Mouse (Mus musculus): ENCODE results near the gene Gbe1.

DNA sequence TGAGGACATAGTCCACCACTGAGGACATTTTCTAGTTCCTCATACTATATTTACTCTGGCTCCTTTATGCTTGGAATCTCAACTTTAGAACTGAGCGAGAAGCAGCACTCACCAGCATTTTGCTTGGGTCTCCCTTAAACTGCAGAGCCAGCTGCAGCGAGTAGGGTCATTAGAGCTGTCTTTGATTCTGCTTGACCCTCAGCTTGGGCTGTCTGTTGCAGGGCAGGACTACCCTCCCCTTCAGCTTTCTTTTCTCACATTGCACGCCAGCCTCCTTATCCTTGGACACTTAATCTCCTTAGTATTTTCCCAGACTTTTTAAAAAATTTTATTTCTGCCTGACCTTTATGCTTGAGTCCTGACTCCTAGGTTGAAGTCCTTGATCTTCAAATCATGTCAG, 237.1 kb downstream of the Gbe1 start:
- no peak for TF ChIP-seq CTCF (IDR thresholded peaks at IDR 0.05; ENCODE audit: low read depth)
- TF ChIP-seq EP300 (IDR thresholded peaks at IDR 0.05; ENCODE audit: low read depth) = no peak

Measured in liver, embryonic 14.5 days (tissue).